Mouse (Mus musculus) kidney, postnatal 0 days (tissue): ENCODE measurements around the gene Ifna12. TPM values are rescaled to one million over a fixed set of nuclear protein-coding genes. Genes with fewer than 3 reads are reported as not detected.
A peak's percentile ranks its signal among the peaks of the same experiment; 100 is the strongest.

Experiments used
- ATAC-seq: fragments of 200-750 bp; cut with Nextera tagmentation; replicated peaks from 2 replicates; pipeline ENCODE4 v1.8.0; 2017; ENCODE audit warnings: low read depth, moderate number of reproducible peaks, moderate TSS enrichment, moderate library complexity; ENCODE audit not compliant: low FRiP score
- DNase-seq: peaks from one replicate; pipeline ENCODE4 v3.0.0-alpha.2; 2016; ENCODE audit warnings: low spot score
- H3K27ac ChIP-seq: fragments of 300-500 bp; sonication (generic); 2 replicates; pipeline ENCODE4 v1.5.1; 2014; ENCODE audit warnings: mild to moderate bottlenecking
- H3K27me3 ChIP-seq: fragments of 300-500 bp; sonication (generic); 2 replicates; pipeline ENCODE4 v1.6.1; 2014; ENCODE audit warnings: low read length, mixed read lengths; ENCODE audit not compliant: insufficient read depth
- H3K36me3 ChIP-seq: fragments of 300-500 bp; sonication (generic); 2 replicates; pipeline ENCODE4 v1.6.1; 2014; ENCODE audit warnings: low read length, mixed read lengths; ENCODE audit not compliant: insufficient read depth
- H3K4me1 ChIP-seq: fragments of 300-500 bp; sonication (generic); replicated peaks from 2 replicates; pipeline ENCODE4 v1.6.1; 2014; ENCODE audit warnings: antibody characterized with exemption, low read length, mixed read lengths; ENCODE audit not compliant: insufficient read depth
- H3K4me2 ChIP-seq: fragments of 300-500 bp; sonication (generic); 2 replicates; pipeline ENCODE4 v1.6.1; 2014; ENCODE audit warnings: mild to moderate bottlenecking, low read length, moderate library complexity, mixed read lengths
- H3K4me3 ChIP-seq: fragments of 300-500 bp; sonication (generic); replicated peaks from 2 replicates; pipeline ENCODE4 v1.5.1; 2014; ENCODE audit warnings: low read depth, low read length
- H3K9ac ChIP-seq: fragments of 300-500 bp; sonication (generic); 2 replicates; pipeline ENCODE4 v1.6.1; 2014; ENCODE audit warnings: low read depth, low read length
- H3K9me3 ChIP-seq: fragments of 300-500 bp; sonication (generic); replicated peaks from 2 replicates; pipeline ENCODE4 v1.6.1; 2016; ENCODE audit warnings: low read length, inconsistent platforms, mixed read lengths
- CTCF ChIP-seq: IDR thresholded peaks from 2 replicates; pipeline ENCODE4 v1.5.1; 2016; ENCODE audit warnings: antibody characterized with exemption, low read depth, mild to moderate bottlenecking, moderate library complexity
- WGBS: fragments of 180-500 bp; shearing (Covaris S2); extraction: QIAGEN DNeasy Blood & Tissue Kit; methylation state at CpG from one replicate; pipeline ENCODE4 v1.1.7; 2014; 5-methylcytosine and 5-hydroxymethylcytosine counted together
- polyA plus RNA-seq: library from polyadenylated mRNA; unstranded; fragments of >200 nt; fragmentation: Nextera tagmentation; extraction: Ambion mirVana; gene quantifications from 2 replicates; pipeline ENCODE4 v1.2.1, GENCODE M21; 2015

Gene Ifna12
- not detected in 2 replicates for polyA plus RNA-seq

DNA sequence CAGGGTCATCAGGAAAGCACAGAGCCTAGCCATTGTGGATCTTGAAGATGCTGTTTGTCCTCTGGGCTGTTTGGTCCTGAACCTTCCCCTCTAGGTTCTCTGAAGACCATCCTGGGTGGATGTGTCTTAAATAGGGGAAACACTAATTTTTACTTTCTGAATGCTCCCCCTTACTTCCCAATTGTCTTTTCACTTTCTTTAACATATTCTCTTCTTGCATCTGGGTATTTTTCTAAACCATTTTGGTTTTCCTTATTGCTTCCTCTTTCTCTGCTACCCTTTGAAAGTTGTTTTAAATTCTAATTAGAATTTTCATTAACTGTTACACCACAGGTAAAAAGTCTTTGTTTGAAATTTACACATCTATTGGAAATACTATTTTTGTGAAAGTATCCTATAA lies at the start of gene Ifna12:
Gene Ifna12, minus strand, starts transcription at position 101 of the 400 bp plus-strand sequence.
- TF ChIP-seq CTCF = no peak
- Histone ChIP-seq H3K4me1 (no peaks in the 10 kb centered on the region), H3K27me3 (no peaks in the 10 kb centered on the region), H3K9ac (no peak within 1 kb of the TSS), H3K36me3 (no peaks in the 10 kb centered on the region), H3K4me2 (no peak within 1 kb of the TSS), H3K9me3 (no peaks in the 10 kb centered on the region), H3K4me3 (no peak within 1 kb of the TSS), H3K27ac (no peak within 1 kb of the TSS)
- no peak for DNase-seq
- no peak for ATAC-seq

DNA sequence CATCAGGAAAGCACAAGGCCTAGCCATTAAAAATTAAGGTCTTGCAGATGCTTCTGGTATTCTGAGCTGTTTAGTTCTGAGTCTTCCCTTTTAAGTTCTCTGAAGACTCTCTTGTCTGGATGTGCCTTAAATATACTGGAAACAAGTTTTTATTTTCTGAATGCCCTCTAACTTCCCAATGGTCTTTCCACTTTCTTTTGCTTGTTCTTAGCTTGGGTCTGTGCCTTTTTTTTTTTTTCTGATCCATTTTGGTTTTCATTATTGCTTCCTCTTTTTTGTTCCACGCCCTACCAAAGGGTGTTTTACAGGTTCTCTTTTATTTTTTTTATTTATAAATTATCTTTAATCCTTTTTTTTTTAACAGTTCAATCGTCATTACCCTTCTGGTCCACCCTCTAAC lies 41.2 kb upstream of the Ifna12 start, which contains the start of gene Ifna13:
Gene Ifna13, minus strand, starts transcription at position 101 of the 400 bp plus-strand sequence.
- H3K27ac ChIP-seq = no peak within 1 kb of the TSS
- H3K9me3 ChIP-seq = no peaks in the 10 kb centered on the region
- H3K4me3 ChIP-seq = no peak within 1 kb of the TSS
- H3K27me3 ChIP-seq = no peaks in the 10 kb centered on the region
- DNase-seq = no peak
- TF ChIP-seq CTCF = no peak
- H3K4me2 ChIP-seq = no peak within 1 kb of the TSS
- H3K9ac ChIP-seq = no peak within 1 kb of the TSS
- H3K36me3 ChIP-seq = no peaks in the 10 kb centered on the region
- H3K4me1 ChIP-seq = no peaks in the 10 kb centered on the region
- ATAC-seq = no peak
- 59% methylated on average over 2 of the region's 2 CpGs for WGBS

DNA sequence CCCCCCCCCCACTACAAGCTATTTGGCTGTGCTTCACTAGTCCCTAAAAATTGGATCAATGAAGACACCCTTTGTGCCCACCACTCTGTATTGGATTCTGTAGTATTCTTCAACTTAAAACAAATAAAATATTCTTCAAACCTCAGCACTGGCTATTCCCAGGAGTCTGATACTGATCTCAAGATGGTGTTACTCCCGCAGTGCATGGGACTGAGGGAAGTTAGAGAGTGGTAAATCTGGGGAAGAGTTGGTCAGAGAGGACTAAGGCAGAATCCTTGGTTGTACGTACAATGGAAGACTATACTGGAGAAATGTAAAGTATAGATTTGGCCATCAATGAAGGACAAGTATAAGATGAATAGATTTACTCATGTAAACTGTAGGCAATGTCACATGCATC lies 39.4 kb upstream of the Ifna12 start:
- WGBS = 14% methylated on average over 2 of the region's 2 CpGs
- DNase-seq (peak; percentile 5), ATAC-seq (no peak)

DNA sequence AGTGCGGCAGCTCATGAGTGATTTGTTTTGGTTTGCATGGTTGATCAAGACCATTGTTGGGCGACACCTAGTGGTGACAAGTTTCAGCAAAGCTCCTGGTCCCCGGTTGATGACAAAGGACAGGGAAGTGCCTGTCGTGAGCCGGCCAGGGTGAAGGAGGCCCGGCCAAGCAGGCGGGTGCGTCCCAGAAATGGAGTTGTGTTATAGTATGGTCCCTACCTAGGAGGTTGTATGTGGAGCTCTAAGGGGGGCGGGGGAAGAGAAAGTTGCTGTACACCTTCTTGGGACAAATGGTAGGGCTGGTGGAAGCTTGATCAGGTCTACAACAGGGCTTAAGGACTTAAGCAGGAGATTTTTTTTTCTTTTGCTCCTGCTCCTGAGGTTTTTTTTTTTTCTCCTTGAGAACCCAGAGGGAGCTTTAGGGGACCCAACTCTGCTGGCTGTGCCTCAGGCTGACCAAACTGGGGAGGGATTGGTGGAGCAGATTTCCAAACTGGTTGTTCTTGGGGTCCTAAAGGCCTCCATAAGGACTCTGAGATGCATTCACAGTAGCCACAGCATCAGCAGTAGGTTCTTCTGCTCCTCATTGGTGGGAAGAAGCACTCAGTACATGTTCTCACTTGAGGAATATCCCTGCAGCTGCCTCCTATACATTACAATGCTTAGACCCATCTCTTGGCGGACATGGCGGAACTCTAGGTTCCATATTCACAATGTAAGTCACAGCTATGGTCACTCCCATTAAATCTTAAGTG lies 38.1 kb upstream of the Ifna12 start:
- 11% methylated on average over 11 of the region's 11 CpGs for WGBS
- H3K9me3 ChIP-seq = no peaks in the 10 kb centered on the region

More for the DNA sequence above, 39.4 kb upstream of the Ifna12 start:
- Histone ChIP-seq H3K4me3 (no peak overlapping the region), H3K36me3 (no peaks in the 10 kb centered on the region), H3K27ac (no peak overlapping the region), H3K4me1 (no peaks in the 10 kb centered on the region), H3K4me2 (no peak overlapping the region), H3K27me3 (no peaks in the 10 kb centered on the region), H3K9ac (no peak overlapping the region), H3K9me3 (no peaks in the 10 kb centered on the region)
- no peak for TF ChIP-seq CTCF

DNA sequence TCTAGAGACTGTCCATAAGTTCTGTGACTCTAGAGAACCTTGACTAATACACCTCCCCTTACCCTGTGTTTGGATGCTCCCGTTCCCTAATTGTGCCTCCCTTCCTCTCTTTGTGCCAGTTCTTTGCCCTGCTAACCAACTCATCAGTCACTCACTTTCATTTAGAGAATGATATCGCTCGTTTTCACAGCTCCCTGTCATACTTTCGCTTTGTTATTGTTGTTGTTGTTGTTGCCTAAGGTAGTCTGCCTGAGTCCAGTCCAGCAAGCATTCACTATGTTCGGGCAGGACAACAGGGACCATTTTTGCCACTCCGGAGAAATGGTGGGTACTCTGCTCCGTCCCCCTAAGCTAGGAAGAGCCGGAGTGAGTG lies 37.5 kb upstream of the Ifna12 start:
- Histone ChIP-seq H3K9me3 (no peaks in the 10 kb centered on the region), H3K9ac (peak overlapping the region; percentile 37; the same call in 1 of the 2 replicates)

More for the DNA sequence above, 38.1 kb upstream of the Ifna12 start:
- H3K4me3 ChIP-seq = peak overlapping the region; percentile 49
- DNase-seq (peak; percentile 100), ATAC-seq (peak; percentile 96)
- 0 out of 2 replicates have a peak overlapping the region, but pooled peaks have one; percentile 10 for H3K27ac ChIP-seq
- no peaks in the 10 kb centered on the region for H3K27me3 ChIP-seq
- H3K9ac ChIP-seq = peak overlapping the region; percentile 37; the same call in 1 of the 2 replicates
- no peaks in the 10 kb centered on the region for H3K4me1 ChIP-seq
- no peaks in the 10 kb centered on the region for H3K36me3 ChIP-seq
- TF ChIP-seq CTCF = peak; percentile 95
- peak overlapping the region; percentile 63 for H3K4me2 ChIP-seq

DNA sequence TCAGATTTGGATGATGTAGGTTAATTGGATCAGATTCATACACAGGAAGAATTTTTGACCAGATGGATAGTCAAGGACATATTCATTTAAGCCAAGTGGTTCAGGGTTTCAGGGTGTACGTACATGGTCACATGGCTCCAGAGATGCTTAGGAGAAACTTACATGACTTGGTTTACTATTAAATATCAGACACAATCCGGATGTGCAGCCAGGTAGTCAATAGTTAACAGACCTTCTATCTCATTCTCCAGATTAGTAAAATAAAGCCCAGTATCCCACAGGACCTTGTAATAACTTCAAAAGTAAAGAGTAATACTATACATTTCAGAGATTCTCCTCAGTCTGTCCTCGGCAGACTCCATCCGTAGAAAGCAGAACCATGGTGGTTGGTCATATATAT lies 31.1 kb upstream of the Ifna12 start, which contains the start of gene C87499:
Gene C87499, minus strand, starts transcription at position 101 of the 400 bp plus-strand sequence.
- ATAC-seq (no peak), DNase-seq (no peak)
- Histone ChIP-seq H3K9me3 (no peaks in the 10 kb centered on the region), H3K4me3 (no peak within 1 kb of the TSS), H3K36me3 (no peaks in the 10 kb centered on the region), H3K9ac (no peak within 1 kb of the TSS), H3K27ac (no peak within 1 kb of the TSS), H3K4me2 (no peak within 1 kb of the TSS), H3K4me1 (no peaks in the 10 kb centered on the region), H3K27me3 (no peaks in the 10 kb centered on the region)
- TF ChIP-seq CTCF = no peak
- WGBS = 88% methylated on average over 4 of the region's 4 CpGs

More for the DNA sequence above, 37.5 kb upstream of the Ifna12 start:
- H3K36me3 ChIP-seq = no peaks in the 10 kb centered on the region
- no peak for TF ChIP-seq CTCF
- no peaks in the 10 kb centered on the region for H3K27me3 ChIP-seq
- DNase-seq = no peak
- WGBS = 51% methylated on average over 8 of the region's 8 CpGs
- H3K27ac ChIP-seq = no peak overlapping the region
- peak overlapping the region; percentile 49 for H3K4me3 ChIP-seq
- no peak for ATAC-seq
- no peaks in the 10 kb centered on the region for H3K4me1 ChIP-seq
- H3K4me2 ChIP-seq = peak overlapping the region; percentile 63
